Mouse (Mus musculus) intestine, embryonic 16.5 days (tissue): Measurements from ENCODE around the gene Sertm1. TPM values are rescaled to one million over a fixed set of nuclear protein-coding genes. Genes with fewer than 3 reads are reported as not detected.

Source experiments
- ATAC-seq: fragments of 200-750 bp; cut with Nextera tagmentation; 2 replicates; pipeline ENCODE4 v1.8.0; 2017; ENCODE audit warnings: moderate TSS enrichment, moderate library complexity
- H3K27ac ChIP-seq: fragments of 300-500 bp; sonication (generic); 2 replicates; pipeline ENCODE4 v1.5.1; 2014; ENCODE audit warnings: mild to moderate bottlenecking, low read length
- H3K27me3 ChIP-seq: fragments of 300-500 bp; sonication (generic); replicated peaks from 2 replicates; pipeline ENCODE4 v1.6.1; 2014; ENCODE audit warnings: low read length, control low read depth, mixed read lengths; ENCODE audit not compliant: control insufficient read depth, insufficient read depth
- H3K36me3 ChIP-seq: fragments of 300-500 bp; sonication (generic); 2 replicates; pipeline ENCODE4 v1.6.1; 2014; ENCODE audit warnings: low read length, control low read depth; ENCODE audit not compliant: control insufficient read depth, insufficient read depth
- H3K4me1 ChIP-seq: fragments of 300-500 bp; sonication (generic); 2 replicates; pipeline ENCODE4 v1.6.1; 2014; ENCODE audit warnings: low read length, control low read depth, mixed read lengths; ENCODE audit not compliant: control insufficient read depth, insufficient read depth
- H3K4me2 ChIP-seq: fragments of 300-500 bp; sonication (generic); 2 replicates; pipeline ENCODE4 v1.6.1; 2014; ENCODE audit warnings: low read depth, low read length, control low read depth
- H3K4me3 ChIP-seq: fragments of 300-500 bp; sonication (generic); 2 replicates; pipeline ENCODE4 v1.5.1; 2014; ENCODE audit warnings: mild to moderate bottlenecking, low read length
- H3K9ac ChIP-seq: fragments of 300-500 bp; sonication (generic); 2 replicates; pipeline ENCODE4 v1.6.1; 2014; ENCODE audit warnings: low read depth, low read length
- H3K9me3 ChIP-seq: fragments of 300-500 bp; sonication (generic); 2 replicates; pipeline ENCODE4 v1.6.1; 2016; ENCODE audit warnings: low read length, control low read depth; ENCODE audit not compliant: control insufficient read depth
- WGBS: fragments of 180-500 bp; shearing (Covaris S2); extraction: QIAGEN DNeasy Blood & Tissue Kit; methylation state at CpG from one replicate; pipeline ENCODE4 v1.1.7; 2014; 5-methylcytosine and 5-hydroxymethylcytosine counted together
- polyA plus RNA-seq: library from polyadenylated mRNA; unstranded; fragments of >200 nt; fragmentation: Nextera tagmentation; extraction: Ambion mirVana; gene quantifications from 2 replicates; pipeline ENCODE4 v1.2.1, GENCODE M21; 2015

Gene Sertm1
- polyA plus RNA-seq, 1 experiment from 2014 or later = 0.48 TPM

GRCm38 (mm10) chr3:54894891-54895290, 20.8 kb downstream of the Sertm1 start:
- no peak overlapping the region for H3K27ac ChIP-seq
- H3K4me1 ChIP-seq = no peaks in the 10 kb centered on the region
- H3K9me3 ChIP-seq = no peaks in the 10 kb centered on the region
- H3K4me2 ChIP-seq = no peak overlapping the region
- H3K36me3 ChIP-seq = no peaks in the 10 kb centered on the region
- ATAC-seq = no peak
- no peak overlapping the region for H3K9ac ChIP-seq
- 69% methylated on average over 1 of the region's 1 CpGs for WGBS
- no peaks in the 10 kb centered on the region for H3K27me3 ChIP-seq
- no peak overlapping the region for H3K4me3 ChIP-seq

DNA sequence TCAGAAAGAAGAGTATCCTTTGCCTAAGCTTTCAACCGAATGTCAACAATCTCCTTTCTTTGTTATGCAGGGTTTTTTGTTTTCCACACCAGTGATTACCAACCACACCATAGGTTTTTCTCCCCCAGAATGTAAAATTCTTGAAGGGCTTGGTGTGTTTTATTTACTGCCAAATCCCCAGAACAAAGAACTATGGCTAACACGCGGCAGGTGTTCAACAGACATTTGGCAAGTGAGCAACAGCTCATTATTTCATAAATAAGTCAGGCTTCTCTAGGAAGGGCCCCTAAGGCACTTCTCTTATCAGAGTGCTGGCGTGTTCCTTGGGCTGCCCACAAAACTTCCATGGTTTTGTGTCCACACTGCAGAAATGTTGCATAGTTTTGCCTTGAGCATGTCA, 23.5 kb downstream of the Sertm1 start:
- no peaks in the 10 kb centered on the region for H3K27me3 ChIP-seq
- 60% methylated on average over 4 of the region's 4 CpGs for WGBS
- no peak overlapping the region for H3K9ac ChIP-seq

GRCm38 (mm10) chr3:54886501-54886900, 29.2 kb downstream of the Sertm1 start:
- H3K4me1 ChIP-seq = no peaks in the 10 kb centered on the region
- no peaks in the 10 kb centered on the region for H3K9me3 ChIP-seq
- no peak overlapping the region for H3K27ac ChIP-seq
- H3K9ac ChIP-seq = no peak overlapping the region
- WGBS = 82% methylated on average over 2 of the region's 2 CpGs
- H3K4me2 ChIP-seq = no peak overlapping the region
- no peaks in the 10 kb centered on the region for H3K36me3 ChIP-seq
- ATAC-seq = no peak
- H3K27me3 ChIP-seq = no peaks in the 10 kb centered on the region
- H3K4me3 ChIP-seq = no peak overlapping the region

More for the DNA sequence above, 23.5 kb downstream of the Sertm1 start:
- no peaks in the 10 kb centered on the region for H3K36me3 ChIP-seq
- ATAC-seq = no peak
- no peak overlapping the region for H3K4me3 ChIP-seq
- no peaks in the 10 kb centered on the region for H3K9me3 ChIP-seq
- no peak overlapping the region for H3K4me2 ChIP-seq
- no peaks in the 10 kb centered on the region for H3K4me1 ChIP-seq
- no peak overlapping the region for H3K27ac ChIP-seq

Other genes starting within 250 kb of the Sertm1 start
- 72.9 and 77.8 TPM in 2 replicates for gene Supt20, start 223.1 kb downstream of the Sertm1 start, polyA plus RNA-seq
- gene Gm21958, start 201.5 kb downstream of the Sertm1 start, polyA plus RNA-seq = 0.53 TPM in 1 of 2 replicates, not detected in the other
- gene Exosc8, start 180.5 kb downstream of the Sertm1 start, polyA plus RNA-seq = 84.2 and 91.4 TPM in 2 replicates
- 64.3 and 66.2 TPM in 2 replicates for gene Alg5, start 180.3 kb downstream of the Sertm1 start, polyA plus RNA-seq
- gene Smad9, start 160.3 kb downstream of the Sertm1 start, polyA plus RNA-seq = 1.0 and 1.4 TPM in 2 replicates
- gene Rfxap, start 108.1 kb downstream of the Sertm1 start, polyA plus RNA-seq = 22.8 and 24.4 TPM in 2 replicates
- gene Ccna1, start 139.6 kb upstream of the Sertm1 start, polyA plus RNA-seq = 1.3 and 1.8 TPM in 2 replicates
- 31.1 and 34.1 TPM in 2 replicates for gene Spg20, start 196.2 kb upstream of the Sertm1 start, polyA plus RNA-seq
- gene Ccdc169, start 221.5 kb upstream of the Sertm1 start, polyA plus RNA-seq = not detected in 2 replicates